Mouse (Mus musculus) CH12.LX (cell line): ENCODE results near the gene Ntrk2. TPM values are rescaled to one million over a fixed set of nuclear protein-coding genes. Genes with fewer than 3 reads are reported as not detected.

Source experiments
- DNase-seq: peaks from one replicate; pipeline ENCODE4 v3.0.0-alpha.2; 2013; ENCODE audit errors: extremely low read depth
- H3K27ac ChIP-seq: 2 replicates; pipeline ENCODE4 v1.5.1; 2012; ENCODE audit warnings: low read depth, mild to moderate bottlenecking, control low read depth, moderate library complexity; ENCODE audit not compliant: insufficient read depth
- H3K27me3 ChIP-seq: replicated peaks from 2 replicates; pipeline ENCODE3; 2012; ENCODE audit warnings: inconsistent platforms
- H3K36me3 ChIP-seq, 2 experiments: replicated peaks in 1 of 2; 2 replicates each; pipeline versions ENCODE3 to v1.6.1; 2012; ENCODE audit warnings: inconsistent platforms in 1 of 2, low read length in 1 of 2, mild to moderate bottlenecking in 1 of 2, mixed read lengths in 1 of 2, moderate library complexity in 1 of 2; ENCODE audit not compliant: control insufficient read depth in 1 of 2, insufficient read depth in 1 of 2
- H3K4me1 ChIP-seq, 2 experiments: 2 replicates each; pipeline ENCODE4 v1.6.1; 2012; ENCODE audit warnings: inconsistent platforms in 1 of 2, moderate library complexity in 1 of 2; ENCODE audit not compliant: insufficient read depth in 2 of 2, control insufficient read depth in 1 of 2
- H3K4me2 ChIP-seq: 2 replicates; pipeline ENCODE4 v1.6.1; 2012; ENCODE audit warnings: low read depth, mild to moderate bottlenecking, control low read depth; ENCODE audit not compliant: poor library complexity, insufficient read depth, severe bottlenecking
- H3K4me3 ChIP-seq, 3 experiments: fragments of 150-350 bp in 1 of 3; sonication (generic) in 1 of 3; replicated peaks in 1 of 3; 2 replicates each; pipeline versions ENCODE3 to v1.5.1; 2011 to 2012; ENCODE audit warnings: low read depth in 2 of 3, low read length in 2 of 3, mild to moderate bottlenecking in 2 of 3, moderate library complexity in 2 of 3, control low read depth in 1 of 3, improper control_type of control experiment in 1 of 3, inconsistent platforms in 1 of 3, mixed read lengths in 1 of 3; ENCODE audit not compliant: poor library complexity in 1 of 3
- H3K79me2 ChIP-seq: replicated peaks from 2 replicates; pipeline ENCODE4 v1.6.1; 2012; ENCODE audit warnings: mild to moderate bottlenecking, moderate library complexity; ENCODE audit not compliant: control insufficient read depth, poor library complexity, insufficient read depth, severe bottlenecking; ENCODE audit errors: extremely low read depth
- H3K9ac ChIP-seq: 2 replicates; pipeline ENCODE4 v1.6.1; 2012; ENCODE audit warnings: low read depth, mild to moderate bottlenecking, control low read depth, moderate library complexity; ENCODE audit not compliant: insufficient read depth
- H3K9me3 ChIP-seq: replicated peaks from 2 replicates; pipeline ENCODE3; 2012; ENCODE audit warnings: low read length, inconsistent platforms, mixed read lengths
- CHD1 ChIP-seq: IDR thresholded peaks from 2 replicates; pipeline ENCODE4 v1.6.1; 2012; ENCODE audit warnings: low read depth, low read length, improper control_type of control experiment, inconsistent platforms
- CHD2 ChIP-seq: IDR thresholded peaks from 2 replicates; pipeline ENCODE4 v1.6.1; 2011; ENCODE audit warnings: low read length, improper control_type of control experiment
- CTCF ChIP-seq, 2 experiments: IDR thresholded peaks in 1 of 2; conservative IDR thresholded peaks in 1 of 2; 2 replicates each; pipeline ENCODE4 v1.5.1; 2011 to 2012; ENCODE audit warnings: low read depth in 2 of 2, low read length in 2 of 2, improper control_type of control experiment in 1 of 2, inconsistent platforms in 1 of 2, mild to moderate bottlenecking in 1 of 2, moderate library complexity in 1 of 2
- ELF1 ChIP-seq: IDR thresholded peaks from 2 replicates; pipeline ENCODE4 v1.6.1; 2014; ENCODE audit warnings: low read depth, mild to moderate bottlenecking, inconsistent platforms, low read length, improper control_type of control experiment
- ETS1 ChIP-seq: conservative IDR thresholded peaks from 2 replicates; pipeline ENCODE4 v1.6.1; 2012; ENCODE audit warnings: low read depth, mild to moderate bottlenecking, inconsistent platforms, low read length, improper control_type of control experiment, moderate library complexity
- IRF4 ChIP-seq: IDR thresholded peaks from 2 replicates; pipeline ENCODE4 v1.6.1; 2014; ENCODE audit warnings: low read depth, mild to moderate bottlenecking, inconsistent platforms, low read length, improper control_type of control experiment
- JUND ChIP-seq: conservative IDR thresholded peaks from 2 replicates; pipeline ENCODE4 v1.6.1; 2011; ENCODE audit warnings: low read depth, low read length, improper control_type of control experiment
- KAT2A ChIP-seq: IDR thresholded peaks from 2 replicates; pipeline ENCODE4 v1.6.1; 2012; ENCODE audit warnings: low read length, improper control_type of control experiment, inconsistent platforms; ENCODE audit not compliant: insufficient replicate concordance
- MAFK ChIP-seq: IDR thresholded peaks from 2 replicates; pipeline ENCODE4 v1.6.1; 2011; ENCODE audit warnings: low read length, improper control_type of control experiment; ENCODE audit not compliant: insufficient replicate concordance
- MAZ ChIP-seq: IDR thresholded peaks from 2 replicates; pipeline ENCODE4 v1.6.1; 2012; ENCODE audit warnings: low read depth, mild to moderate bottlenecking, inconsistent platforms, low read length, improper control_type of control experiment, moderate library complexity
- MEF2A ChIP-seq: IDR thresholded peaks from 2 replicates; pipeline ENCODE4 v1.6.1; 2014; ENCODE audit warnings: low read depth, mild to moderate bottlenecking, inconsistent platforms, low read length, improper control_type of control experiment, borderline replicate concordance
- MYC ChIP-seq: IDR thresholded peaks from 2 replicates; pipeline ENCODE4 v1.6.1; 2011; ENCODE audit warnings: low read depth, mild to moderate bottlenecking, improper control_type of control experiment, low read length
- NELFE ChIP-seq: IDR thresholded peaks from 2 replicates; pipeline ENCODE4 v1.6.1; 2011; ENCODE audit warnings: low read depth, low read length, improper control_type of control experiment
- POLR2A ChIP-seq: IDR thresholded peaks from 2 replicates; pipeline ENCODE4 v1.6.1; 2011; ENCODE audit warnings: low read depth, mild to moderate bottlenecking, improper control_type of control experiment, low read length
- SIN3A ChIP-seq: IDR thresholded peaks from 2 replicates; pipeline ENCODE4 v1.6.1; 2012; ENCODE audit warnings: low read length, improper control_type of control experiment, inconsistent platforms
- TBP ChIP-seq: conservative IDR thresholded peaks from 2 replicates; pipeline ENCODE4 v1.6.1; 2011; ENCODE audit warnings: low read depth, low read length, improper control_type of control experiment
- TCF12 ChIP-seq: IDR thresholded peaks from 2 replicates; pipeline ENCODE4 v1.6.1; 2014; ENCODE audit warnings: low read depth, mild to moderate bottlenecking, inconsistent platforms, low read length, improper control_type of control experiment
- USF1 ChIP-seq: IDR thresholded peaks from 2 replicates; pipeline ENCODE4 v1.6.1; 2014; ENCODE audit warnings: low read depth, mild to moderate bottlenecking, inconsistent platforms, low read length, improper control_type of control experiment
- USF2 ChIP-seq: conservative IDR thresholded peaks from 2 replicates; pipeline ENCODE4 v1.6.1; 2011; ENCODE audit warnings: low read depth, low read length, improper control_type of control experiment
- ZMIZ1 ChIP-seq: IDR thresholded peaks from 2 replicates; pipeline ENCODE4 v1.6.1; 2012; ENCODE audit warnings: low read depth, mild to moderate bottlenecking, inconsistent platforms, low read length, improper control_type of control experiment
- dilution Hi-C: fragments of 300-500 bp; cut with MboI; formaldehyde crosslinking; loops from 2 replicates; pipeline ENCODE4 v1.14.3; 2020; ENCODE audit warnings: low sequenced_read_pairs; ENCODE audit not compliant: extremely low pct_unique_long_range_greater_than_20kb, extremely low pct_ligation_motif_present
- in situ Hi-C: fragments of 300-500 bp; cut with MboI; formaldehyde crosslinking; loops from 3 replicates; pipeline ENCODE4 v1.14.3; 2019; ENCODE audit warnings: low sequenced_read_pairs, low pct_ligation_motif_present, low pct_unique_long_range_greater_than_20kb, mixed read lengths
- polyA plus RNA-seq: library from polyadenylated mRNA; unstranded; fragments of >175 nt; gene quantifications from 2 replicates; pipeline ENCODE4 v1.2.1, GENCODE M21; 2012; ENCODE audit warnings: low read depth; ENCODE audit not compliant: insufficient read length
- total RNA-seq, 2 experiments: library from RNA; depleted of rRNA; stranded (reverse); fragments of 300-350 nt in 1 of 2; fragments of >200 nt in 1 of 2; gene quantifications; 2 replicates each; pipeline ENCODE4 v1.2.3; 2012 to 2014

The Ntrk2 gene
- total and polyA plus RNA-seq, 3 experiments = not detected

- H3K27me3 ChIP-seq = no peaks in the 10 kb centered on the region
- H3K9ac ChIP-seq = no peak overlapping the region
- H3K4me1 ChIP-seq = no peaks in the 10 kb centered on the region
- no peak overlapping the region for H3K4me3 ChIP-seq
- H3K36me3 ChIP-seq = no peaks in the 10 kb centered on the region
- DNase-seq = no peak
- in situ Hi-C loops (no loop called here), dilution Hi-C loops (no loop called here)
- peaks cover 78% of the 10 kb centered on the region for H3K9me3 ChIP-seq
- H3K4me2 ChIP-seq = no peak overlapping the region
- no peaks in the 10 kb centered on the region for H3K79me2 ChIP-seq
- no peak overlapping the region for H3K27ac ChIP-seq
- TF ChIP-seq CHD1 (no peak), CHD2 (no peak), USF1 (no peak), JUND (no peak), POLR2A (no peak), ELF1 (no peak), MEF2A (no peak), SIN3A (no peak), TCF12 (no peak), KAT2A (no peak), USF2 (no peak)
Observed at GRCm38 (mm10) chr13:59144321-59144856, 338.0 kb downstream of the Ntrk2 start.

GRCm38 (mm10) chr13:59145677-59146555 lies 339.5 kb downstream of the Ntrk2 start:
- H3K9ac ChIP-seq = no peak overlapping the region
- TF ChIP-seq ZMIZ1 (no peak), MYC (no peak)
- DNase-seq = no peak
- H3K9me3 ChIP-seq = peaks cover 74% of the 10 kb centered on the region
- no peak overlapping the region for H3K4me3 ChIP-seq
- H3K27ac ChIP-seq = no peak overlapping the region
- no peaks in the 10 kb centered on the region for H3K4me1 ChIP-seq
- dilution Hi-C loops = no loop called here
- no peaks in the 10 kb centered on the region for H3K79me2 ChIP-seq
- no peaks in the 10 kb centered on the region for H3K36me3 ChIP-seq
- no peak overlapping the region for H3K4me2 ChIP-seq
- in situ Hi-C loops = no loop called here
- H3K27me3 ChIP-seq = no peaks in the 10 kb centered on the region

- Histone ChIP-seq H3K4me2 (no peak overlapping the region), H3K27ac (no peak overlapping the region), H3K36me3 (no peaks in the 10 kb centered on the region), H3K4me1 (no peaks in the 10 kb centered on the region), H3K4me3 (no peak overlapping the region), H3K79me2 (no peaks in the 10 kb centered on the region), H3K9ac (no peak overlapping the region), H3K27me3 (no peaks in the 10 kb centered on the region), H3K9me3 (peaks cover 75% of the 10 kb centered on the region)
- dilution Hi-C loops = no loop called here
- DNase-seq = no peak
- no peak for TF ChIP-seq MAFK
- no peak for TF ChIP-seq NELFE
- no peak for TF ChIP-seq CHD1
- no peak for TF ChIP-seq TBP
- no peak for TF ChIP-seq MAZ
- TF ChIP-seq ETS1 = no peak
- no peak for TF ChIP-seq USF2
- TF ChIP-seq CHD2 = no peak
- no peak for TF ChIP-seq USF1
- no peak for TF ChIP-seq MYC
- TF ChIP-seq MEF2A = no peak
- TF ChIP-seq IRF4 = no peak
- TF ChIP-seq ZMIZ1 = no peak
- TF ChIP-seq CTCF (conservative IDR thresholded peaks at IDR 0.05 in 1 of 2, IDR thresholded peaks at IDR 0.05 in 1 of 2; ENCODE audit: low read depth in 2 of 2, low read length in 2 of 2) = no peak
- in situ Hi-C loops = no loop called here
Observed at GRCm38 (mm10) chr13:59146616-59147015, 340.2 kb downstream of the Ntrk2 start.
